Mouse (Mus musculus): ENCODE measurements at regions not wholly inside any gene's neighbourhood (a gene's known extent, or its start where the extent isn't known, plus 50 kb on each side); places are given as distances from the start of the nearest gene placed in this dataset.

DNA sequence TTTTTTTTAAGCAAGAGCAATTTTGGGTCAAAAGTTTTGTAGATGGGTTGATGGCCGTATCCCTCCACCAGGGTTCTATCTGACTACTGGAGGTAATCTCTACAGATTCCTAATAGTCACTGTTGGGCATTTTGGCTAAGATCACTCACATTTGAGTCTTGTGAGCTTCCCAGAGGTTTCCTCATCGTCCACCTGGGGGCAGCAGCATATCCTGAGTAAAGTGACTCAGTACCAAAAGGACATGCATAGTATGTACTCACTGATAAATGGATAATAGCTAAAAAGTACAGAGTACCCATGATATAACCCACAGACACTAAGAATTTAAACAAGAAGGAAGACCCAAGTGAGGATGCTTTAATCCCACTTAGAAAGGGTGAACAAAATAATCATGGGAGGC is 1390.0 kb downstream of the Amy2a5 start:
- DNase-seq (ENCODE audit: low read depth, low spot score), result peak; percentile 9
